Mouse (Mus musculus): ENCODE data around the gene Tlr11.

Tlr11 gene

GRCm38 (mm10) chr14:50357593-50357992 is at the start of gene Tlr11:
TSS of gene Tlr11 (plus strand) at chr14:50357914.
- no peak for DNase-seq (ENCODE audit: low spot score)

- no peak for DNase-seq (ENCODE audit: low spot score)
Measured at GRCm38 (mm10) chr14:50326661-50327060, 31.1 kb upstream of the Tlr11 start, which contains the start of gene Olfr734. TSS of gene Olfr734 (minus strand) at chr14:50326761.

- no peak for DNase-seq (ENCODE audit: low spot score)
Measured at GRCm38 (mm10) chr14:50348796-50349195, 8.9 kb upstream of the Tlr11 start, which contains the start of gene Olfr735. TSS of gene Olfr735 (minus strand) at chr14:50348872.

DNA sequence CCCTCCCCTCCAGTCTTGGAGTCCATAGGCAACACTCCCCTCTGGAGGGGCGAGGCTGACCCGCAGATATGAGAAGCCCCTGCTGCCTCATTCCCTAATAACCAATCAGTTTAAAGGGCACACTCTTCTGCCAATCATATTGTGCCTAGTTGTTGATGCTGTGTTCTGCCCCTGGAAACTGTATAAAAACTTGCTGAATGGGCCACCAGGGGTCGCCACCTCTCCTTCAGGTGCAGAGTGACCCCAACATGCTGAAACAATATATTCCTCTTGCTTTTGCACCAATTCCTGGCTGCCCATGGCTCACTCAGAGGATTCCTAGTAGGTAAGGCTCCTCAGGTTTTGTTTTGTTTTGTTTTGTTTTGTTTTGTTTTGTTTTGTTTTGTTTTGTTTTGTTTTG is 5.3 kb upstream of the Tlr11 start:
- DNase-seq (ENCODE audit: low spot score): peak; percentile 5

DNA sequence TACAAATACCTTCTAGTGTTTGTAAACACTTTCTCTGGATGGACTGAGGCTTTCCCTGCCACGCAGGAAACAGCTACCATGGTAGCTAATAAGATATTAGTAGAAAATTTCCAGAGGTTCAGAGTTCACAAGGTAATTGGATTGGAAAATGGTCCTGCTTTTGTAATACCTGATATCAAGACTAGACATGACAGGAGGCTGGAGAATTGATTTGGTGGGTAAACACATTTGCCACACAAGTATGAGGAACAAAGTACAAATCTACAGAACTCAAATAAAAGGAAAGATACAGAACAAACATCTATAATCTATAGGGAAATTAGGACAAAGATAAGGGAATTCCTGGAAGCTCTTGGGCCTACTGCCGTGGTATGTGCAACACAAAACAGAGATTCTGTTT is 989 bp upstream of the Tlr11 start:
- no peak for DNase-seq (ENCODE audit: low spot score)

DNA sequence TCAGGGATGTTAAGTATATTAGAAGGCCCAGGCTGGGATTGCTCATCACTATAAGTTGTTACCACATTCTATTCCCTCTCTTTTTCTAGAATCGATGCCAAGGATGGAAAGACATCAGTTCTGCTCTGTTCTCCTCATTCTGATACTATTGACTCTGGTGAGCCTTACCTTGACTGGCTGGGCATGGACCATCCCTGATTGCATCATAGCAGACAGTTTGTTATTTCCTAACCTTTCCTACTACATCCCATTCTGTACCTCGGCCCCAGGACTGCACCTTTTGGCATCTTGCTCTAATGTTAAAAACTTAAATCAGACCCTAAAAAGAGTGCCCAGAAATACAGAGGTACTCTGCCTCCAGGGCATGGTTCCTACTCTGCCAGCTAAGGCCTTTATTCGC is 2.8 kb downstream of the Tlr11 start:
- DNase-seq (ENCODE audit: low spot score): no peak

- DNase-seq (ENCODE audit: low spot score): no peak
Measured at GRCm38 (mm10) chr14:50363561-50363960, 5.8 kb downstream of the Tlr11 start.

- no peak for DNase-seq (ENCODE audit: low spot score)
Measured at GRCm38 (mm10) chr14:50380863-50381262, 23.1 kb downstream of the Tlr11 start, which contains the start of gene Olfr736. TSS of gene Olfr736 (plus strand) at chr14:50381163.

- DNase-seq (ENCODE audit: low spot score): no peak
Measured at GRCm38 (mm10) chr14:50407268-50407667, 49.6 kb downstream of the Tlr11 start, which contains the start of gene Olfr738. TSS of gene Olfr738 (plus strand) at chr14:50407568.

Measured in retina, embryonic 14.5 days (tissue).